Mouse (Mus musculus) inflammation-experienced regulatory T-cells, adult 6 months (primary cell): ENCODE data around the gene Qrsl1. TPM values are rescaled to one million over a fixed set of nuclear protein-coding genes. Genes with fewer than 3 reads are reported as not detected.
"Not testable (repeated sequence)": the region's sequence is repeated elsewhere in the genome, so short reads cannot be mapped to it uniquely, and the experiment has no call there.

Experiments
- ATAC-seq: one replicate; pipeline ENCODE4 v1.8.0; 2017
- polyA plus RNA-seq, 3 experiments: library from polyadenylated mRNA; unstranded; fragments of 100-300 nt; shearing (Covaris generic); gene quantifications; one replicate each; pipeline ENCODE4 v1.2.1; 2017

Gene Qrsl1
- polyA plus RNA-seq = 10 to 100 TPM; 20.8 to 24.3 (median 22.8) TPM

- peak; percentile 95 for ATAC-seq
Measured at GRCm38 (mm10) chr10:43901578-43902194, at the start of gene Qrsl1, which contains the start of gene Rtn4ip1. Gene Qrsl1 (minus strand): TSS chr10:43901745. Gene Rtn4ip1 (plus strand): TSS chr10:43901807.

- ATAC-seq = no peak
Measured at GRCm38 (mm10) chr10:43945435-43945834, 43.9 kb upstream of the Qrsl1 start.

GRCm38 (mm10) chr10:43943736-43944135 lies 42.2 kb upstream of the Qrsl1 start:
- no peak for ATAC-seq

- no peak for ATAC-seq
Measured at GRCm38 (mm10) chr10:43939136-43939662, 37.7 kb upstream of the Qrsl1 start.

- ATAC-seq = no peak
Measured at GRCm38 (mm10) chr10:43928596-43928995, 27.1 kb upstream of the Qrsl1 start.

- no peak for ATAC-seq
Measured at GRCm38 (mm10) chr10:43927736-43928135, 26.2 kb upstream of the Qrsl1 start.

- not testable (repeated sequence) for ATAC-seq
Measured at GRCm38 (mm10) chr10:43925776-43926175, 24.2 kb upstream of the Qrsl1 start.

GRCm38 (mm10) chr10:43923096-43923495 lies 21.6 kb upstream of the Qrsl1 start:
- ATAC-seq = no peak

GRCm38 (mm10) chr10:43918696-43919608 lies 17.4 kb upstream of the Qrsl1 start:
- ATAC-seq = peak; percentile 90

- no peak for ATAC-seq
Measured at GRCm38 (mm10) chr10:43916737-43917136, 15.2 kb upstream of the Qrsl1 start.

GRCm38 (mm10) chr10:43916181-43916580 lies 14.6 kb upstream of the Qrsl1 start:
- no peak for ATAC-seq

- ATAC-seq = no peak
Measured at GRCm38 (mm10) chr10:43912236-43912635, 10.7 kb upstream of the Qrsl1 start.

GRCm38 (mm10) chr10:43910873-43911142 lies 9.3 kb upstream of the Qrsl1 start:
- no peak for ATAC-seq

- ATAC-seq = no peak
Measured at GRCm38 (mm10) chr10:43910032-43910872, 8.7 kb upstream of the Qrsl1 start.

- ATAC-seq = no peak
Measured at GRCm38 (mm10) chr10:43904569-43904968, 3.0 kb upstream of the Qrsl1 start.

GRCm38 (mm10) chr10:43900883-43901570 lies 518 bp downstream of the Qrsl1 start:
- ATAC-seq = peak; percentile 56

GRCm38 (mm10) chr10:43898276-43898675 lies 3.3 kb downstream of the Qrsl1 start:
- ATAC-seq = no peak

- no peak for ATAC-seq
Measured at GRCm38 (mm10) chr10:43896065-43896464, 5.5 kb downstream of the Qrsl1 start.

- ATAC-seq = no peak
Measured at GRCm38 (mm10) chr10:43892971-43893370, 8.6 kb downstream of the Qrsl1 start.

- no peak for ATAC-seq
Measured at GRCm38 (mm10) chr10:43888976-43889375, 12.6 kb downstream of the Qrsl1 start.

GRCm38 (mm10) chr10:43887676-43888075 lies 13.9 kb downstream of the Qrsl1 start:
- no peak for ATAC-seq

- ATAC-seq = no peak
Measured at GRCm38 (mm10) chr10:43871458-43871857, 30.1 kb downstream of the Qrsl1 start.
